Mouse (Mus musculus): Measurements from ENCODE around the gene Mboat2. TPM values are rescaled to one million over a fixed set of nuclear protein-coding genes. Genes with fewer than 3 reads are reported as not detected.

Gene Mboat2
- total RNA-seq, 1 experiment from 2014 or later: 0.23 TPM

- ATAC-seq (ENCODE audit: extremely low read depth, insufficient number of reproducible peaks, low FRiP score, poor library complexity, severe bottlenecking): no peak
Observed at GRCm38 (mm10) chr12:24892536-24892935, 61.9 kb downstream of the Mboat2 start.

DNA sequence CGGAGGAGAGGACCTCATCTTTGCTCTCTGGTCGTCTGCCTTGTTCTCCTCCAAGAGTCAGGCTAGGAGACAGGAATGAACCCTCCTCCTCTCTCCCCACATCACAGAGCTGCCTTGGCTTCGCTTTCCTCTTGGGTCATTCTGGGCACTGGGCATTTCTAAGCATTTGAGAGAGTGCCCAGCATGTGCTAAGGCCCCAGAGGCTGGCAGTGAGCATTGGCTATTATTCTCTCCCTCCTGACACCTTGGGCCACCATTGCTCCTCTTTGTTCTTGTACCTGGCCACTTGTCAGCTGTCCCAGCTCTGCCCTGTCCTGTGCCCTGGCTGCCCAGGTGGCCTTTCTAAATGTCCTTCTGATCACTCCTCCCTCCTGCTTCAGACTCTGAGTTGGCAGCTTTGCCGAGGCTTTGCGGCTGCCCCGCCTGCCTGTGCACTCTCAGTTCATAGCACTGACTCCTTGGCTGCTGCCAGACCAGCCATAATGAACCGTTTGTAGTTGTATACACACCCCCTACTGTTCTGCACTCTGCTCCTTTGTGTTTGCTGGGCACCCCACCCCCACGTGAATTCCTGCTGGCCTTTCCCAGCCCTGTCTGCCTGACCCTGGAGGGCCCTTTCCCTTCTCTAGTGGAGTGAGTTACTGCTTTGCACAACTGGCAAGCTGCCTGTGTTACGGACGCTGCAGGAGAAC, 63.2 kb downstream of the Mboat2 start:
- no peak for ATAC-seq (ENCODE audit: extremely low read depth, insufficient number of reproducible peaks, low FRiP score, poor library complexity, severe bottlenecking)

DNA sequence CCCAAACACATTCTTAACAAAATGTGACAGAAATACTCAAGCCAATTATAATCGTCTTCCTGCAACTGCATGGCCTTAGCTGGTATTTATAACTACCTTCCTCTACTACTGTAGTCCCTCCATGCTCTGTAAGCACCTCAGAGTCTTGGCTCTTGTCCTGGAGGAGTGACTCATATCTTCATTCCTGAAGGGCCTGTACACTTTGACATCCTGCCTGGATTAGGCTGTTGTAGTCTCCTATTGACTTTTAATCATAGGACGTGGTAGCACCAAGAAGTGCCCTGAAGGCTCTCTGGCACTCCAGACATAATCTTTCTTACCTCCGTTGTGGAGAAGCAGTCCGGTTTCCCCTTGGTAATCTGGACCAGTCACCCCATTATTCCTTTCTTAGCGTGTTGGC, 64.7 kb downstream of the Mboat2 start:
- ATAC-seq (ENCODE audit: extremely low read depth, insufficient number of reproducible peaks, low FRiP score, poor library complexity, severe bottlenecking): no peak

- ATAC-seq (ENCODE audit: extremely low read depth, insufficient number of reproducible peaks, low FRiP score, poor library complexity, severe bottlenecking): no peak
Observed at GRCm38 (mm10) chr12:24897354-24897753, 66.7 kb downstream of the Mboat2 start.

GRCm38 (mm10) chr12:24898226-24898625, 67.5 kb downstream of the Mboat2 start:
- no peak for ATAC-seq (ENCODE audit: extremely low read depth, insufficient number of reproducible peaks, low FRiP score, poor library complexity, severe bottlenecking)

DNA sequence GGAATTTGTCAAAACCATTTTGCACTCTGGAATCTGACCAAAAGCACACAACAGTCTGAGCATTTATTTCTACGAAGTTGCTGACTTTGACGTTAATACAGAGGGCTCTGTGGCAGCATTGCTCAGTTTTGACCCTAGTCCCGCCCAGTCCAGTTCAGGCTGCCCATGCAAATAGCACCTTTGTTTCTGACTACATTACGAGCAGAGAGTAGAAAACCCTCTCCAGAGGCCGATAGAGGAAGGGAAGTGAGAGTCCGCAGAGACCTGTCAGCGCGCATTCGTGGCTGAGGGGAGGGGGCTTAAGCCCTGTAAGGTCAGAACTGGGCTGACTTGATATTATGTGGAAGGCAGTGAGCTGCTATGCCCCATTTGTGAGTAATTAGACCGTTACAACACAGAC, 69.0 kb downstream of the Mboat2 start:
- no peak for ATAC-seq (ENCODE audit: extremely low read depth, insufficient number of reproducible peaks, low FRiP score, poor library complexity, severe bottlenecking)

GRCm38 (mm10) chr12:24902736-24903135, 72.1 kb downstream of the Mboat2 start:
- no peak for ATAC-seq (ENCODE audit: extremely low read depth, insufficient number of reproducible peaks, low FRiP score, poor library complexity, severe bottlenecking)

DNA sequence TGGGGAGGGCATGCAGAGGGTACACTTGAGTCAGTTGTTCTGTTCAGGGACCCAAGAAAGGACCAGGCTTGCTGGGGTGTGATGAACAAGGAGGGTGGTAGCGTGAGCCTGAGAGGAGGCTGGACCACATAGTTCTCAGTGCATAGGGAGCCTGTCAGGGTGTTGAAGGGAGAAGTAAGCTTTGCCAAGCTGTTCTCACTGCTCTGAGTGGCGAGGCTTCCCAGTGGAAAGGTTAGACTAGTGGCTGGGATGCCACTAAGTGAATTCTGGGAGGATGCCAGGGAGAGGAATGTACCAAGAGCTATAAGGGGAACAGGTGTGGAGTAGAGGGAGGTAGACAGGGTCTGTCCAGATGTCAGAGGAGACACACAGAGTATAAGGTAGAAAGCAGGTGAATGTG, 77.2 kb downstream of the Mboat2 start:
- no peak for ATAC-seq (ENCODE audit: extremely low read depth, insufficient number of reproducible peaks, low FRiP score, poor library complexity, severe bottlenecking)

DNA sequence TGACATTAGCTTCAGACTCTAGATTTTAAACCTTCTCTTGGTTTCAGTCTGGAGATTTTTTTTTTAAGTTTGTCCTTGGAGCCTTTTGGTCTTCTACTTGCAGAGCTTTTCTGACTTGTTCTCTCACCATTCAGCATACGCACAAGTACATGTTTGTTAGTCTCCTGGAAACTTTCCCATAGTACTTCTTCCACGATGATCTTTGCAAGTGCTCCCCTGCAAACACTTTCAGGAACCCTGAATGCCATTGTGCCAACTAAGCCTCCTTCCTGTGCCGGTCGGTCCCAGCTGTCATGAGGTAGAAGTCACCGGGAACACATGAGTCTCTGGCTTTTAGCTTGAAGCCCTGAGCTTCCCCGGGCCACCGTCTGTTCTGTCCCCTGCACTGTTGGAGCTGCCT, 79.0 kb downstream of the Mboat2 start:
- ATAC-seq (ENCODE audit: extremely low read depth, insufficient number of reproducible peaks, low FRiP score, poor library complexity, severe bottlenecking): no peak

GRCm38 (mm10) chr12:24912174-24912573, 81.5 kb downstream of the Mboat2 start:
- no peak for ATAC-seq (ENCODE audit: extremely low read depth, insufficient number of reproducible peaks, low FRiP score, poor library complexity, severe bottlenecking)

GRCm38 (mm10) chr12:24912876-24913275, 82.2 kb downstream of the Mboat2 start:
- ATAC-seq (ENCODE audit: extremely low read depth, insufficient number of reproducible peaks, low FRiP score, poor library complexity, severe bottlenecking): no peak

DNA sequence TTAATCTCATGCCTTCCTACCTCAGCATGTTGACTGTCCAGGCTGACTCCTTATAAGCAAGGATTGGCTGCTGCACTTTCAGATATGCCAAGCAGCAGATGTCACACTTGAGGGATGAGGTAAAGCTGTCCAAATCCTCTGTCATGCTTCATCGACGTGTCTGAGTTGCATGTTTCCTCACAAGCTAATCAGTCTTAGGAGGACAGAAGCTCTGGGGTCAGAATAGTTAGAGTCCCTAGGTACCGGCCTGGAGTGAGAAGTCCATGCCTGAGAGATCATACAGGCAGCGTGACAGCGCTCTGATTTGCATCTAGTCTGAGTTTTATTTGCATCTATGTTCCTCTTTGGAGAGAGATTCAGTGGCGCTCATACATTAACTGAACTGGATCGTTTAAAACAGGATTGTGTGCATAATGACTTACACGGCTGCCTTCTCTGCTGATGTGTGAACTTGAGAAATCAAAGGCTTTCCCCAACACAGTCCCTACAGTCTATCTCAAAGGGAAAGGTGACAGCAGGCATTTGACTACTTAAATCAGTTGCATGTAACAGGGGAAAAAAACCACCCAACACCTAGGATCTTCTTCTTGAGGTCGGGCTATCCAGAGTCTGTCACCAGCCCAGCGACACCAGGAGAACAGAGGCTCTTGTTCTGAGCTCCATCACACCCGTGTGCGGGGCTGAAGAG, 88.0 kb downstream of the Mboat2 start:
- ATAC-seq (ENCODE audit: extremely low read depth, insufficient number of reproducible peaks, low FRiP score, poor library complexity, severe bottlenecking): no peak

GRCm38 (mm10) chr12:24920861-24921260, 90.2 kb downstream of the Mboat2 start:
- no peak for ATAC-seq (ENCODE audit: extremely low read depth, insufficient number of reproducible peaks, low FRiP score, poor library complexity, severe bottlenecking)

DNA sequence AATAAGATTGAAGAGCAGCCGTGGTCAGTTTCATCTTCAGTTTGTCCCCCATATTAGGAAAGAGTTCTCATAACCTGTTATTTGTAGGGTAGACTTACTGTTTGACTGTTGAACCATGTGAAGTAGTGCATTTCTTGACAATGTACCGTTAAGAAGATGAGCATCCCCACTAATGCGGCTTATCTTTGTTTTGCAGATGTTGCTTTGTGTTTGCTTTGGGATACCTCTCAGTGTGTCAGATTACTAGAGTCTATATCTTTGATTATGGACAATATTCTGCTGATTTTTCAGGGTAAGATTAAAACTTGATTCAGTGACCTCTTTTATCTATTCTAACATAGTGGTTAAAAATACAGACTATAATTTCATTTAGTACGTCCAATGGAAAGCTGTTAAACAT, 93.3 kb downstream of the Mboat2 start:
- no peak for ATAC-seq (ENCODE audit: extremely low read depth, insufficient number of reproducible peaks, low FRiP score, poor library complexity, severe bottlenecking)

DNA sequence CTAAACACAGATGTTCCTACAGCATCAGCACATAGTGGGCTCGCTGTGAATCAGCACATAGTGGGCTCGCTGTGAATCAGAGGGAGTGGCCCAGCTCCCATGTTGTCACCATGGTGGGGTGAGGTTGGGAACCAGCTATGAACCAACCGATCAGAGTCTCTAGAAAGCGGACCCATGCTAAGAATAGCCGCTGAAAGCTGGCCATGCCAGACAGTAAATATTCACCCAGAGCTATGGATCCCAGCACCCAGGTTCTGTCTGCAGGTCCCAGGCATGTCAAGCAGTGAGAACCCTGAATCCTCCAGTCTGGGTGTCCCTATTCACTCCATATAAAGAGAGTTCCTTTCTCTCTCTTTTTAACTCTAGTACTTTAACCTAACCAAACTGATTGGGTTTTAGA, 94.6 kb downstream of the Mboat2 start:
- no peak for ATAC-seq (ENCODE audit: extremely low read depth, insufficient number of reproducible peaks, low FRiP score, poor library complexity, severe bottlenecking)

GRCm38 (mm10) chr12:24925684-24926083, 95.0 kb downstream of the Mboat2 start:
- no peak for ATAC-seq (ENCODE audit: extremely low read depth, insufficient number of reproducible peaks, low FRiP score, poor library complexity, severe bottlenecking)

GRCm38 (mm10) chr12:24928051-24928748, 97.5 kb downstream of the Mboat2 start:
- no peak for ATAC-seq (ENCODE audit: extremely low read depth, insufficient number of reproducible peaks, low FRiP score, poor library complexity, severe bottlenecking)

GRCm38 (mm10) chr12:24929043-24929442, 98.4 kb downstream of the Mboat2 start:
- no peak for ATAC-seq (ENCODE audit: extremely low read depth, insufficient number of reproducible peaks, low FRiP score, poor library complexity, severe bottlenecking)

DNA sequence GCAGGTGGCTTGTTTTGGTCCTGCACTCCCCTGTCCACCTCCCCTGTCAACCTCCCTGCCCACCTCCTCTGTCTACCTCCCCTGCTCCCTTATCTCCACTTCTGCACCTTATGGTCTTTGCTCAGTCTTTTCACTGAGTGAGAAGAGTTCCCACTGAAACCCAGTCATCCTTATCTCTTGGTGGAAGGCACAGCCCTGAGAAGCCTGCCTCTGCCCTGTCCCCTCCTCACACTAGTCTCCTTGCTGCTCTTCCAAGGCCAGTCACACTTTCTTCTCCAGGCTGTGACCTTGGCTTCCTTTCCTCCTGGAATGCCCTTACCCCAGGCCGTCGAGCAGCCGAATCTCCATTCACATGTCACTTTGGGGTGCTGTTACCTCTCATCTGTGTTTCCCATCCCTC, 100.1 kb downstream of the Mboat2 start:
- ATAC-seq (ENCODE audit: extremely low read depth, insufficient number of reproducible peaks, low FRiP score, poor library complexity, severe bottlenecking): no peak

DNA sequence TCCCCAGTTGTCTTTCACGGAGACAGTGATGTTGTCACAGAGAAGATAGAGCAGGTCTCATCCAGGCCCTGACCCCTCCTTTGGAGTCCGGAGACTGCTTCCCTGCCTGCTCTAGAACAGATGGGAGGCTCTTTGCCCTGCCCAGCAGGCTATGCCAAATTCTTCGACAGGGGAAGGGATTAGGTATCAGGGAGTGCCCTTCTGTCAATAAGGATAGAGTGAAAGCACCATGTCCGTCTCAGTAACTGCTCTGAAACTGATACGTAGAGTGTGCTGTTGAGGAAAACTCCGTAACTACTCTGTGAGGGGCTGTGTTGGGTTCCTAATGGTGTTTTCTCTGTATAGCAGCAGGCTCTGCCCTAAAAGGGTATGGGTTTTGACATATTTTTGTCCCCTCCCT, 101.4 kb downstream of the Mboat2 start:
- ATAC-seq (ENCODE audit: extremely low read depth, insufficient number of reproducible peaks, low FRiP score, poor library complexity, severe bottlenecking): no peak
